Mouse (Mus musculus) ZHBTc4 (cell line): ENCODE results near the gene C130050O18Rik.

Experiments used
- DNase-seq: peaks from one replicate; pipeline ENCODE4 v3.0.0-alpha.2; 2011; ENCODE audit warnings: low read depth, low spot score

C130050O18Rik gene

GRCm38 (mm10) chr5:139457241-139457640, 52.2 kb downstream of the C130050O18Rik start:
- DNase-seq: no peak

GRCm38 (mm10) chr5:139459938-139460337, 54.9 kb downstream of the C130050O18Rik start:
- DNase-seq: no peak

- DNase-seq: peak; percentile 99
These were observed 55.4 kb downstream of the C130050O18Rik start, which contains the start of gene 3110082I17Rik for GRCm38 (mm10) chr5:139460384-139461067. 3110082I17Rik (minus strand) TSS chr5:139460527.

GRCm38 (mm10) chr5:139464874-139465273, 59.8 kb downstream of the C130050O18Rik start:
- no peak for DNase-seq
